Mouse (Mus musculus): ENCODE measurements around the gene Cdc37.

GRCm38 (mm10) chr9:21121483-21121882 lies 28.3 kb downstream of the Cdc37 start:
- TF ChIP-seq POLR2A (IDR thresholded peaks at IDR 0.05; ENCODE audit: control insufficient read depth, extremely low read depth, insufficient read depth, low read length, poor library complexity) (no peak), CTCF (IDR thresholded peaks at IDR 0.05; ENCODE audit: borderline replicate concordance, control insufficient read depth, extremely low read depth, insufficient read depth, low read length, poor library complexity) (no peak)
